In the genomic region with DNA sequence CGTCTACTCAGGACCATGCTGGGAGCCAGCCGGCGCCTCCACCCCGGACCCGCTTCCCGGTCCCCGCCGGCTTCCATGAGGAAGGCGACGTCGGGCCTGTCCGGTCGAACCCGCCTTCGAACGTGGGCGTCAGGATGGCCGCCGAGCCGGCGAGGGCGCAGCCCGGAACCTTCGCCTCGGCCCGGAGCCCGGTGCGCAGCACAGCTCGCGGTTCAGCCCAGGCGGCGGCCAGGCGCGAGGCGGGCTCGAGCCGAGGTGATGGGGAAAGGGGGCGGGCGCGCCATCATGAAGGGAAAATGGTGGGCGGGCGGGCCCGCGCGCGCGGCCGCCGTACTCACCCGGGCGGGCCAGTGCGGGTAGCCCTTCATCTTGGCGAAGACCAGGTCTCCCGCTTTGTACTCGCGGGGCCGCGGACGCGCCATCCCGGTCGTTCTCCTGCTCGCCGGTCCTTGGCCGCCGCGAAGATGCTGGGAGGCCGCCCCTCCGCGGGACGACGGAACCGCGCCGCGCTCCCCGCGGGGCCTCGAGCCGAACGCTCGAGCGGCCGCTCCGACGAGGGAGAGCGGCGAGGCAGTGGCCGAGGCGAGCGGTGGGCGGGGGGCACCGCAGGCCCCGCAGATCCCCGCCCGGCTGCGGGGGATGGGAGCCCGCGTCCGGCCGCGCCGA, we compare ENCODE assay signal across 8 mouse cellular contexts. TPM values are rescaled to one million over a fixed set of nuclear protein-coding genes. Genes with fewer than 3 reads are reported as not detected.
A peak's percentile ranks its signal among the peaks of the same experiment; 100 is the strongest.
DNase-seq lines count a peak whose midpoint lies in the region; ATAC-seq and TF ChIP-seq lines count a peak whose summit lies in the region.

No protein-coding gene starts in this region.

- peak overlapping the region; percentile 54 for H3K4me2 ChIP-seq in forebrain, embryonic 11.5 days (ENCODE audit: low read depth, low read length, severe bottlenecking)
- peak overlapping the region; percentile 93 for H3K4me2 ChIP-seq in heart, embryonic 15.5 days
- H3K4me2 ChIP-seq in liver, embryonic 13.5 days: peak overlapping the region; percentile 59
- H3K4me2 ChIP-seq in neural tube, embryonic 12.5 days (replicated peaks): peak overlapping the region; percentile 74

- H3K36me3 ChIP-seq in forebrain, embryonic 11.5 days (ENCODE audit: control insufficient read depth, insufficient read depth, low read length): no peaks in the 10 kb centered on the region
- no peaks in the 10 kb centered on the region for H3K36me3 ChIP-seq in heart, embryonic 15.5 days
- H3K36me3 ChIP-seq in liver, embryonic 13.5 days: no peaks in the 10 kb centered on the region
- H3K36me3 ChIP-seq in neural tube, embryonic 12.5 days: no peaks in the 10 kb centered on the region
- no peaks in the 10 kb centered on the region for H3K36me3 ChIP-seq in thymus, adult 2 months (ENCODE audit: control insufficient read depth, insufficient read depth, low read length)

- no peak for TF ChIP-seq CTCF in thymus, adult 2 months (IDR thresholded peaks at IDR 0.05; ENCODE audit: borderline replicate concordance, control insufficient read depth, extremely low read depth, insufficient read depth, low read length, poor library complexity)

- no peaks in the 10 kb centered on the region for H3K9me3 ChIP-seq in forebrain, embryonic 11.5 days (ENCODE audit: control insufficient read depth, low read length)
- no peaks in the 10 kb centered on the region for H3K9me3 ChIP-seq in heart, embryonic 15.5 days (replicated peaks)
- H3K9me3 ChIP-seq in liver, embryonic 13.5 days (replicated peaks): no peaks in the 10 kb centered on the region
- H3K9me3 ChIP-seq in neural tube, embryonic 12.5 days: no peaks in the 10 kb centered on the region

- H3K4me1 ChIP-seq in forebrain, embryonic 11.5 days (replicated peaks; ENCODE audit: control insufficient read depth, insufficient read depth, low read length): peaks cover 8% of the 10 kb centered on the region; the same call in 1 of the 2 replicates
- peaks cover 12% of the 10 kb centered on the region for H3K4me1 ChIP-seq in heart, embryonic 15.5 days (replicated peaks)
- H3K4me1 ChIP-seq in liver, embryonic 13.5 days (replicated peaks): peaks cover 9% of the 10 kb centered on the region; the same call in 1 of the 2 replicates
- peaks cover 15% of the 10 kb centered on the region for H3K4me1 ChIP-seq in neural tube, embryonic 12.5 days
- peaks cover 12% of the 10 kb centered on the region for H3K4me1 ChIP-seq in thymus, adult 2 months (replicated peaks; ENCODE audit: control insufficient read depth, insufficient read depth, low read length)

- DNase-seq in brain, adult 2 months (ENCODE audit: low read depth, low spot score): peak; percentile 84
- DNase-seq in forebrain, embryonic 11.5 days (ENCODE audit: low spot score): peak; percentile 87
- DNase-seq in kidney, postnatal 10 days: peak; percentile 82
- DNase-seq in liver, embryonic 13.5 days: no peak
- DNase-seq in thymus, adult 2 months: peak; percentile 60

- peak overlapping the region; percentile 90 for H3K27ac ChIP-seq in forebrain, embryonic 11.5 days (ENCODE audit: low read depth, low read length)
- peak overlapping the region; percentile 88 for H3K27ac ChIP-seq in heart, embryonic 15.5 days
- H3K27ac ChIP-seq in liver, embryonic 13.5 days: no peak overlapping the region
- peak overlapping the region; percentile 96 for H3K27ac ChIP-seq in neural tube, embryonic 12.5 days
- no peak overlapping the region for H3K27ac ChIP-seq in thymus, adult 2 months (ENCODE audit: control insufficient read depth, insufficient read depth, low read length)

- peak; percentile 55 for ATAC-seq in CD4-positive, CD25-positive, alpha-beta regulatory T cell, adult 4 months
- peak; percentile 75 for ATAC-seq in forebrain, embryonic 11.5 days (replicated peaks; ENCODE audit: low FRiP score)
- ATAC-seq in heart, embryonic 15.5 days (replicated peaks; ENCODE audit: insufficient number of reproducible peaks, insufficient read depth, low FRiP score, low read depth): peak; percentile 80
- no peak for ATAC-seq in liver, embryonic 13.5 days (ENCODE audit: low read depth)
- ATAC-seq in neural tube, embryonic 12.5 days (ENCODE audit: low FRiP score, low read depth): peak; percentile 77

- no peaks in the 10 kb centered on the region for H3K27me3 ChIP-seq in forebrain, embryonic 11.5 days (ENCODE audit: control insufficient read depth, insufficient read depth, low read length)
- H3K27me3 ChIP-seq in heart, embryonic 15.5 days: peaks cover 17% of the 10 kb centered on the region
- peaks cover 70% of the 10 kb centered on the region for H3K27me3 ChIP-seq in liver, embryonic 13.5 days
- no peaks in the 10 kb centered on the region for H3K27me3 ChIP-seq in neural tube, embryonic 12.5 days (replicated peaks)
- no peaks in the 10 kb centered on the region; the same call in 1 of the 2 replicates for H3K27me3 ChIP-seq in thymus, adult 2 months (ENCODE audit: control insufficient read depth, insufficient read depth, low read length)

- H3K4me3 ChIP-seq in forebrain, embryonic 11.5 days (ENCODE audit: low read depth, low read length): peak overlapping the region; percentile 90
- peak overlapping the region; percentile 65 for H3K4me3 ChIP-seq in heart, embryonic 15.5 days
- peak overlapping the region; percentile 56 for H3K4me3 ChIP-seq in liver, embryonic 13.5 days (replicated peaks)
- H3K4me3 ChIP-seq in neural tube, embryonic 12.5 days: peak overlapping the region; percentile 92
- H3K4me3 ChIP-seq in thymus, adult 2 months (ENCODE audit: control insufficient read depth, insufficient read depth, low read length): peak overlapping the region; percentile 78

- H3K9ac ChIP-seq in forebrain, embryonic 11.5 days (ENCODE audit: low read length): peak overlapping the region; percentile 97
- peak overlapping the region; percentile 88 for H3K9ac ChIP-seq in heart, embryonic 15.5 days
- H3K9ac ChIP-seq in liver, embryonic 13.5 days: no peak overlapping the region
- H3K9ac ChIP-seq in neural tube, embryonic 12.5 days: peak overlapping the region; percentile 98

- no peak for TF ChIP-seq POLR2A in thymus, adult 2 months (IDR thresholded peaks at IDR 0.05; ENCODE audit: control insufficient read depth, extremely low read depth, insufficient read depth, low read length, poor library complexity)

- WGBS in forebrain, embryonic 11.5 days: under 1% methylated on average over 82 of the region's 103 CpGs
- WGBS in heart, embryonic 15.5 days: under 1% methylated on average over 87 of the region's 103 CpGs
- WGBS in liver, embryonic 13.5 days (ENCODE audit: insufficient replicate concordance): under 1% methylated on average over 86 of the region's 103 CpGs
- under 1% methylated on average over 102 of the region's 103 CpGs for WGBS in neural tube, embryonic 12.5 days
- WGBS in thymus, adult 2 months: 1% methylated on average over 103 of the region's 103 CpGs

RNA-seq across cellular contexts. Expression of a gene that starts 0.5 kb away (rescaled TPM):
- 1 to 10 TPM; 7.5 to 8.7 TPM for polyA plus RNA-seq in CD4-positive, CD25-positive, alpha-beta regulatory T cell, adult 4 months (2017; shearing (Covaris generic))
- polyA plus RNA-seq in forebrain, embryonic 11.5 days (2014; fragmentation: Nextera tagmentation; extraction: Ambion mirVana): 43.9 and 45.7 TPM in 2 replicates
- 10.8 and 11.0 TPM in 2 replicates for polyA plus RNA-seq in heart, embryonic 15.5 days (2015; fragmentation: Nextera tagmentation; extraction: Ambion mirVana)
- polyA plus RNA-seq in liver, embryonic 13.5 days (2015; fragmentation: Nextera tagmentation; extraction: Ambion mirVana): 0.66 and 0.71 TPM in 2 replicates
- polyA plus RNA-seq in neural tube, embryonic 12.5 days (2016; fragmentation: Nextera tagmentation; extraction: Ambion mirVana): 57.1 and 57.4 TPM in 2 replicates
- polyA plus RNA-seq in thymus, adult 2 months (2012; rRNA removed): 5.1 TPM in 2 replicates

RNA-seq across cellular contexts. Expression of a gene that starts 58.4 kb away (rescaled TPM):
- not detected for polyA plus RNA-seq in CD4-positive, CD25-positive, alpha-beta regulatory T cell, adult 4 months (2017; shearing (Covaris generic))
- polyA plus RNA-seq in forebrain, embryonic 11.5 days (2014; fragmentation: Nextera tagmentation; extraction: Ambion mirVana): 0.64 and 0.76 TPM in 2 replicates
- polyA plus RNA-seq in heart, embryonic 15.5 days (2015; fragmentation: Nextera tagmentation; extraction: Ambion mirVana): 3.1 and 4.1 TPM in 2 replicates
- 0.62 and 0.80 TPM in 2 replicates for polyA plus RNA-seq in liver, embryonic 13.5 days (2015; fragmentation: Nextera tagmentation; extraction: Ambion mirVana)
- 1.4 and 2.4 TPM in 2 replicates for polyA plus RNA-seq in neural tube, embryonic 12.5 days (2016; fragmentation: Nextera tagmentation; extraction: Ambion mirVana)
- 1.1 and 1.5 TPM in 2 replicates for polyA plus RNA-seq in thymus, adult 2 months (2012; rRNA removed)

Comparison
In these comparisons a context has a peak if more than half of its experiments do, and no peak if none do; other contexts are left out.
1. H3K27ac ChIP-seq: peak in forebrain, embryonic 11.5 days (single experiment), heart, embryonic 15.5 days (single experiment) and neural tube, embryonic 12.5 days (single experiment); none in liver, embryonic 13.5 days (single experiment) and thymus, adult 2 months (single experiment).
2. Peak in every context shown above with its lines, with median percentiles within 50 percentile points of each other: H3K4me2 ChIP-seq and H3K4me3 ChIP-seq.